Mouse (Mus musculus): ENCODE measurements around the gene Spsb1. TPM values are rescaled to one million over a fixed set of nuclear protein-coding genes. Genes with fewer than 3 reads are reported as not detected.

Spsb1 gene
- polyA plus RNA-seq, 1 experiment from 2014 or later, result 5.2 TPM

DNA sequence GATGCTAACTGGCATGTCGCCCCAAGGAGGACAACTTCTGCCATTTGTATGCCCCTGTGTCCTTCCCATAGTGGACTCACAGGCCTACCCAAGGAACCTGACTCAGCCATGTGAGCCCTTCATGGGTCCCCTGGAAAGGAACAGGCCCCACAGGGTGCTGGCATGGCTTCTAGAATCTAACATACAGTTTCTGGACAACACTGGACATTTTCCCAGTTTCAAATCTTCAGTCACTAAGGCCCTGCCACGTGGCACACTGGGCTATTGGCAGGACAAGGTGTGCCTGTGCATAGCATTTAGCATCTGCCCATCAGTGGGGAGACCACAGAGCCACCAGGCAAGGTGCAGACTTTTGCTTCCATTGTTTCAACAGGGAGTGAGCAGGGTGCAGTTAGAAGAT is 24.0 kb upstream of the Spsb1 start:
- no peak overlapping the region for H3K4me2 ChIP-seq
- peaks cover 13% of the 10 kb centered on the region for H3K4me1 ChIP-seq
- no peaks in the 10 kb centered on the region for H3K9me3 ChIP-seq
- ATAC-seq (replicated peaks), result no peak
- 0 out of 2 replicates have a peak, but pooled peaks cover 5% of the 10 kb centered on the region for H3K27me3 ChIP-seq (replicated peaks)
- WGBS, result 83% methylated on average over 2 of the region's 2 CpGs
- H3K27ac ChIP-seq, result no peak overlapping the region
- no peaks in the 10 kb centered on the region for H3K36me3 ChIP-seq (replicated peaks)
- no peak overlapping the region for H3K9ac ChIP-seq
- no peak overlapping the region for H3K4me3 ChIP-seq

DNA sequence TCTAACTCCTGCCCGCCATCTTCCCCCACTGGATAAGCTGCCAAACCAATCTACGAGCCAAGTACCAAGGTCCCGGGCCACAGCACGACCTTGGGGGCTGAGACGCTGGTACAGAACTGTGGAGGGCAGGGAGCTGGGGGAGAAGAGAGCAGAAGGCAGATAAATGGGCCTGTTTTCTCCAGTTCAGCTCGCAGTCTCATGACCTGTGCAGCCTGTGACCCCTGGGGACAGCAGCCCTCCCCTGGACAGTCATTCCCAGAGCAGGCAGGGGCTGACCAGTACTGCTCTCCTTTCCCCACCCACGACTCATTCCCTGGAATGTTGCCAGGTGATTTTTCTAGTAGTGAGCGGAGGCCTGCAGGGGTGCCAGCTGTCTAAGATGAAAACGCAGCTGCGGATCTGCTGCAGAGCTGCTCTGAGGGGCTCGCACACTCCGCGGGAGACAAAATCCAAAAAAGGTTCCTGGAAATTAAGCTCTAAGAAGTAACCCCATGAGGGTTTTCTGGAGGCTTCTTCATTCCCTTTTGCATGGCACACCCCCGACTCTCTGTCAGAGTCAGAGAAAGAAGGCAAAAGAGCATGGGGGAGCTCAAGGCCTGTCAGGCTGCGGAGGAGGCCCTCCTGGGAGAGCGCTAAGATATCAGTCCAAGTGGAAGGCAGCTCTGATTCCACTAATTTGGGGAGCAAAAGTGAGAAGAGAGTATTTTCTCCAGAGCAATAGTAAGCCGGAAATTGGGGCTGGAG is 23.1 kb upstream of the Spsb1 start:
- H3K4me3 ChIP-seq, result no peak overlapping the region
- no peak for ATAC-seq (replicated peaks)
- peaks cover 13% of the 10 kb centered on the region for H3K4me1 ChIP-seq
- H3K9me3 ChIP-seq, result no peaks in the 10 kb centered on the region
- no peaks in the 10 kb centered on the region for H3K36me3 ChIP-seq (replicated peaks)
- H3K27ac ChIP-seq, result peak overlapping the region; percentile 3; the same call in 1 of the 2 replicates
- no peak overlapping the region for H3K9ac ChIP-seq
- 0 out of 2 replicates have a peak, but pooled peaks cover 5% of the 10 kb centered on the region for H3K27me3 ChIP-seq (replicated peaks)
- H3K4me2 ChIP-seq, result no peak overlapping the region
- WGBS, result 54% methylated on average over 17 of the region's 17 CpGs

DNA sequence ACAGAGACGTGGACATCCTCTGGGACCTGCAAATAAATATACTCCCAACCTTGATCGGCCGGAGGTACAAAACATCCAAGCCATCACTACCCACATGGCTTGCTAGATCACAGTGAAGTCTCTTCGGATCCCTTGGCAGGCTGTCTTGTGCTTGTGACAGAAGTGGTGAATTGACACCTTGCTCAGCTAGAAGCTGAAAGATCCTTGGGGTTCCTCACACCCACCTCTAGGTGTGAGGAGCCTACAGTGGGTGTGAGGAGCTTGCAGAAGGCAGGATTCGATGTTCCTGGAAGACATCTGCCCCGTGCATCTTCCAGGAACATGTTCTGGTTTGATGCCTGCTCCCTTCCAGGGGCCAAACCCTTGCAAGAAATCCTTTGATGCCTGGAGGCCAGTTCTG is 22.3 kb upstream of the Spsb1 start:
- Histone ChIP-seq H3K4me1 (peaks cover 13% of the 10 kb centered on the region), H3K36me3 (replicated peaks) (no peaks in the 10 kb centered on the region), H3K27ac (no peak overlapping the region), H3K27me3 (replicated peaks) (0 out of 2 replicates have a peak, but pooled peaks cover 5% of the 10 kb centered on the region), H3K9me3 (no peaks in the 10 kb centered on the region), H3K4me3 (no peak overlapping the region), H3K9ac (no peak overlapping the region), H3K4me2 (no peak overlapping the region)
- no peak for ATAC-seq (replicated peaks)
- 85% methylated on average over 6 of the region's 6 CpGs for WGBS

DNA sequence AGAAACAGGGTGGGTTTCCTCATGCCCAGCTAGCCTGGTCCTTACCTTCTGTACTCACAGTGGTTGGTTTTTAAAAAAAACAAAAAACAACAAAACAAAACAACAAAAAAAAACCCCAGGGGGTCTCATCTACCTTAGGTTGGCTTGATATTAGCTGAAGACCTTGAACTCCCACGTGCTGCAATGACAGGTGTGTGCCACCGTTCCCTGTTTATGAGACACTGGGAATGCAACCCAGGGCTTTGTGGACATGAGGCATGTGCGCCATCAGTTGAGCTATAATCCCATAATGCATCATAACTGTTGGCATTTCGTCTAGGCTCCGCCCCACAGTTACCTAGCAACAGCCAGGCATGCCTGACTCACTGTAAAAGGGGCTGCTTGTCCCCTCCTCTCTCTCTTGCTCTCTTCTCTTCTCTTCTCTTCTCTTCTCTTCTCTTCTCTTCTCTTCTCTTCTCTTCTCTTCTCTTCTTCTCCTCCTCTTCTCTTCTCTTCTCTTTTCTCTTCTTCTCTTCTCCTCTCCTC is 20.9 kb upstream of the Spsb1 start:
- 79% methylated on average over 5 of the region's 5 CpGs for WGBS
- no peak overlapping the region for H3K4me2 ChIP-seq
- no peak for ATAC-seq (replicated peaks)

DNA sequence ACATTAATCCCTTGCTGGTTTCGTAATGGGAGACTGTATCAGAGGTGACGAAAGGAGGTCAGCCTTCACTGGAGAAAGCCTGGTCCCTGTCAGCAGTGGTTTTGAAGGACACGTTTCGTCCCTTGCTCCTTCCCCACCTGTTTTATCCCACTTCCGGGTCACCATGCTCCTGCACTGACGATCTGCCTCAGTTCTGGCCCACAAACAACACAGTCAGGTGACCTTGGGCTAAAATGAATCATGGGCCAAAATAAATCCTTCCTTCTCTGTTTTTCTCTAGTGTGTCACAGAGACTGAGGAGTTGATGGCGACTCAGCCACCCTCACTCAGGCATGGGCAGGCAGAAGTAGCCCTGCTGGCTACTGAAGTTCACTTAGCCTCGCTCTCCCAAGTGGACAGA is 20.4 kb upstream of the Spsb1 start:
- 80% methylated on average over 8 of the region's 8 CpGs for WGBS
- ATAC-seq (replicated peaks), result no peak
- no peak overlapping the region for H3K9ac ChIP-seq

More for the DNA sequence above, 20.9 kb upstream of the Spsb1 start:
- Histone ChIP-seq H3K27ac (no peak overlapping the region), H3K27me3 (replicated peaks) (0 out of 2 replicates have a peak, but pooled peaks cover 5% of the 10 kb centered on the region), H3K4me3 (no peak overlapping the region), H3K36me3 (replicated peaks) (no peaks in the 10 kb centered on the region), H3K9me3 (no peaks in the 10 kb centered on the region), H3K4me1 (peaks cover 13% of the 10 kb centered on the region), H3K9ac (no peak overlapping the region)

DNA sequence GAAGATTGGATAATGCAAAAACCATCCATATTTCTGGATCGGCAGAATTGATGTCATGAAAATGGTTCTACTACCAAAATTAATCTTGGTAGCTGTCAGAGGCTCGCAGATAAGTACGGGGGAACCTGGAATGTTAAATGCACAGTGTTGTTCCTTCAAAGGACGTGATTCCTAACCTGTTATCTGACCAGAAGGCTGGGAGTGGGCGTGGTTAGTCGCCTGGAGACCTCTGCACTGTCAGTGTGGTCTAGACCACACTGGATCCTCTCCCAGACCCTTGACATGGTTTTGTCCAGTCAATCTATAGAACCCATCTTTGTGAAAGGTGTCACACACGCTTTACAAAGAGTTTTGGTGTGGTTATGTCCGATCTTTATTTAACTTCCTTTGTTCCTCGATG is 16.6 kb upstream of the Spsb1 start:
- Histone ChIP-seq H3K9ac (no peak overlapping the region), H3K4me1 (no peaks in the 10 kb centered on the region), H3K9me3 (no peaks in the 10 kb centered on the region), H3K4me3 (no peak overlapping the region), H3K27ac (no peak overlapping the region), H3K36me3 (replicated peaks) (no peaks in the 10 kb centered on the region), H3K4me2 (no peak overlapping the region), H3K27me3 (replicated peaks) (no peaks in the 10 kb centered on the region)
- ATAC-seq (replicated peaks), result no peak
- 79% methylated on average over 9 of the region's 9 CpGs for WGBS

More for the DNA sequence above, 20.4 kb upstream of the Spsb1 start:
- H3K9me3 ChIP-seq, result no peaks in the 10 kb centered on the region
- H3K27ac ChIP-seq, result no peak overlapping the region
- H3K36me3 ChIP-seq (replicated peaks), result no peaks in the 10 kb centered on the region
- H3K4me3 ChIP-seq, result no peak overlapping the region
- H3K4me1 ChIP-seq, result peaks cover 13% of the 10 kb centered on the region
- 0 out of 2 replicates have a peak, but pooled peaks cover 5% of the 10 kb centered on the region for H3K27me3 ChIP-seq (replicated peaks)
- no peak overlapping the region for H3K4me2 ChIP-seq

DNA sequence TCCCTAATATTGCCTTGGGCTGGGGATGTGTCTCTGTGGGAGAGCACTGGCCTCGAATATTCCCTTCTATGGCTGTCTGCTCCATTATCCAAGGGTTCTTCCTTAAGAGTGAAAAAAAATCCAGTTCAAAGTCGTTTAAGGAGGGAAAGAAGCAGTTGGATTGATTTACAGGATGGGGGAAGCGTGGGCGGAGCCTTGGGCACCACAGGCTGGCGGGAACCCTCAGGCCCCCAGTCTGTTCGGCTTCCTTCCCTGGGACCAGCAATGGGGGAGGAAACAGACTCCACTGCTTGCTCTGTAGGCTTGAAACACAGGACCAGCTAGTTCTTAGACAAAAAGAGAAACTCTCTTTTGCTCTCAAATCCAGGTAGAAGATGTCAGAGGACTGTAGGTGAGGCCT is 13.7 kb upstream of the Spsb1 start:
- no peaks in the 10 kb centered on the region for H3K9me3 ChIP-seq
- no peak overlapping the region for H3K27ac ChIP-seq
- H3K36me3 ChIP-seq (replicated peaks), result no peaks in the 10 kb centered on the region
- H3K4me1 ChIP-seq, result no peaks in the 10 kb centered on the region
- no peak overlapping the region for H3K4me3 ChIP-seq
- H3K4me2 ChIP-seq, result no peak overlapping the region
- no peak overlapping the region for H3K9ac ChIP-seq
- ATAC-seq (replicated peaks), result no peak
- WGBS, result 52% methylated on average over 6 of the region's 6 CpGs
- no peaks in the 10 kb centered on the region for H3K27me3 ChIP-seq (replicated peaks)

DNA sequence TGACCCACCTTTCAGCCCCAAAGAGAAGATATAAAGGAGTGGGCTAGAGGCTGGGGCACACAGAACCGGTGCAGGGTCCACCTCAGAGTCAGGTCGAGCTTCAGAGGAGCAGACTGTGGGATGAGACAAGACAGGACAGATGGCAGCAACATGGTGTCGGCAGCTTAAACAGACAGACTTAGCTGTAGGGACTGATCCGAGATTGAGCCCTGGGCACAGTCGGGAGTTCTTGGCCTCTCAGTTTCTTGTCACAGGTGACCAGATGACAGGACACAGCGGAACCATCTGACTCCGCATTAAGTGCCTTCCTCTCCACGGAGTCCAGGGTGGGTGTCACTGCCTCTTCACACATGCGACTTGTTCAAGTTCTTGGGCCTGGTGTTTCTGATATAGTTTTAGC is 12.1 kb upstream of the Spsb1 start:
- Histone ChIP-seq H3K27ac (no peak overlapping the region), H3K4me3 (no peak overlapping the region), H3K27me3 (replicated peaks) (no peaks in the 10 kb centered on the region), H3K9ac (no peak overlapping the region), H3K4me2 (no peak overlapping the region), H3K4me1 (no peaks in the 10 kb centered on the region), H3K9me3 (peaks cover 3% of the 10 kb centered on the region; the same call in 1 of the 2 replicates), H3K36me3 (replicated peaks) (no peaks in the 10 kb centered on the region)
- 86% methylated on average over 9 of the region's 9 CpGs for WGBS
- ATAC-seq (replicated peaks), result no peak

DNA sequence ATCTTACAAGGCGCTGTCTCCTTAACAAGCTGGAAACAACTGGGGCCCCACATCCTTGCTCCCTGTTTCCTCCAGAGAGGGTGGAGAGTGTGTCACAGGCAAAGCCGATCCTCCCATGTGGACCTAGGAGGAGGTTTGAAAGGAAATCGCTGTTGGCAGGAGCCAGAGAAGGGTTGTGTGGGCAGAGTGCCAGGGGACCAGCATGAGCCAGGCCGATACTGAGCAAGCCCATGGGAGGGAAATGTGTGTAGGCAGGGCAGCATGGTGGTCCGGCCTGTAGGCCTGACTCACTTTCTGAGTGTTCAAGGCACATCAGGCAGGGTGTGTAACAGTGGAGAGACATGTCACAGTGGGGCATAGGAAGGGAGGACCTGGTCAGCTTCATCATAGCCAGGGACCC is 11.4 kb upstream of the Spsb1 start:
- Histone ChIP-seq H3K27ac (no peak overlapping the region), H3K9me3 (peaks cover 3% of the 10 kb centered on the region; the same call in 1 of the 2 replicates), H3K27me3 (replicated peaks) (no peaks in the 10 kb centered on the region), H3K4me3 (no peak overlapping the region), H3K4me2 (no peak overlapping the region), H3K36me3 (replicated peaks) (no peaks in the 10 kb centered on the region), H3K9ac (no peak overlapping the region), H3K4me1 (no peaks in the 10 kb centered on the region)
- ATAC-seq (replicated peaks), result no peak
- 62% methylated on average over 5 of the region's 5 CpGs for WGBS

DNA sequence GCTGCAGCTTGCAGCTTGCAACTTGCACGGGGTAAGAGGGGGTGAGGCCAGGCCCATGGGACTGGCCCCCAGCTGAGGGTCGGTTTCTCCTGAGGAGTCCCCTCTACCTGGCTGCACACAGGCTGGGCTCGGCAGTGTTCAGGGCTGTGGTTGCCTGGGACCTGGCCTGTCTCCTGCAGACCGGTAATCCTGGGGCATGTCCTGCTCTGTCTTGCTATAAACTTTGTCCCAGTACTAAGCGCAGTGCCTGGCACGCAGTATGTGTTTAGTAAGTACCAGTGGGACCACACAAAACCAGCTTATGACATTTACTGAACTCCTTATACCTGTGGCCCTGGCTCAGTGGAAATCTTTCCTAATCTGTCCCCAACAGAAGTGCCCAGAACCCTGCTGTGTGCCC is 10.8 kb upstream of the Spsb1 start:
- Histone ChIP-seq H3K4me2 (no peak overlapping the region), H3K36me3 (replicated peaks) (no peaks in the 10 kb centered on the region), H3K27me3 (replicated peaks) (no peaks in the 10 kb centered on the region), H3K9ac (no peak overlapping the region), H3K27ac (no peak overlapping the region), H3K4me1 (no peaks in the 10 kb centered on the region), H3K4me3 (no peak overlapping the region), H3K9me3 (peaks cover 3% of the 10 kb centered on the region; the same call in 1 of the 2 replicates)
- WGBS, result 78% methylated on average over 6 of the region's 6 CpGs
- ATAC-seq (replicated peaks), result no peak

DNA sequence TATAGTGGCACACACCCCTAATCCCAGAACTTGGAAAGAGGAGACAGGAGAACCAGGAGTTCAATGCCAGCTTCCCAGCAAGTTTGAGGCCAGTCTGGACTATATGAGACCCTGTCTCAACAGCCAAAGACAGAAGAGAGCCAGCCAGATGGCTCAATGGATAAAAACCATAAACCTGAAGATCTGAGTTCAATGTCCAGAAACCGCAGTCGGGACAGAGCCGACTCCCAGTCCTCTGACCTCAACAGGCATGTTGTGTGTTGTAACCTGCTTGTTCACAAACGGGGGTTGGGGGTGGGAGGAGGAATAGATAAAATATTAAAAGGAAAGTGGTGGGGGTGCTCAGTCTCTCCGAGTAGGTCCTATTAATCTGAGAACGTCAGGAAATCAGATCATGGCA is 10.4 kb upstream of the Spsb1 start:
- no peak for ATAC-seq (replicated peaks)
- Histone ChIP-seq H3K4me2 (no peak overlapping the region), H3K27me3 (replicated peaks) (no peaks in the 10 kb centered on the region), H3K4me1 (no peaks in the 10 kb centered on the region), H3K4me3 (no peak overlapping the region), H3K27ac (no peak overlapping the region), H3K9ac (no peak overlapping the region), H3K36me3 (replicated peaks) (no peaks in the 10 kb centered on the region), H3K9me3 (peaks cover 3% of the 10 kb centered on the region; the same call in 1 of the 2 replicates)
- WGBS, result 86% methylated on average over 6 of the region's 6 CpGs

DNA sequence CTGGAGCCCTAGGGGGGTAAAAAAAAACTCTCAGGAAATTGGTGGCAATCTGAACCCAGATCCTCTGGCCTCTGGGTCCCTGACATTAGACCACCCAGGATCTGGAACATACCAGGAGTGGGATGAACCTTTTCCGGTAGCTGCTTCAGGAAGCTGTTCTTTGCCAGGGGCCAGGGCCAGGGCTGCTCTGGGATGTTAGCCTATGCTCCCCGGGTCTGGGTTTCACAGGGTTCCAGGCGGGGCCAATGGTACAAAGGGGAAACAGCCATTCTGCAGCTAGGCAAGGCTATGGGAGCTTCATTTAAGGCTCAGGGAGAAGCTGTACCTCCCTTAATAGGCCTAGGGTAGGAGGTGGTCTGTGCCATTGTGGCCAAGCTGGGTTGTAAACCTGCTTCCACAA is 9.9 kb upstream of the Spsb1 start:
- H3K4me2 ChIP-seq, result no peak overlapping the region
- no peak for ATAC-seq (replicated peaks)
- no peaks in the 10 kb centered on the region for H3K4me1 ChIP-seq
- H3K4me3 ChIP-seq, result no peak overlapping the region
- H3K27me3 ChIP-seq (replicated peaks), result no peaks in the 10 kb centered on the region
- WGBS, result 68% methylated on average over 3 of the region's 3 CpGs
- H3K36me3 ChIP-seq (replicated peaks), result no peaks in the 10 kb centered on the region
- peaks cover 3% of the 10 kb centered on the region; the same call in 1 of the 2 replicates for H3K9me3 ChIP-seq
- H3K27ac ChIP-seq, result no peak overlapping the region
- no peak overlapping the region for H3K9ac ChIP-seq

DNA sequence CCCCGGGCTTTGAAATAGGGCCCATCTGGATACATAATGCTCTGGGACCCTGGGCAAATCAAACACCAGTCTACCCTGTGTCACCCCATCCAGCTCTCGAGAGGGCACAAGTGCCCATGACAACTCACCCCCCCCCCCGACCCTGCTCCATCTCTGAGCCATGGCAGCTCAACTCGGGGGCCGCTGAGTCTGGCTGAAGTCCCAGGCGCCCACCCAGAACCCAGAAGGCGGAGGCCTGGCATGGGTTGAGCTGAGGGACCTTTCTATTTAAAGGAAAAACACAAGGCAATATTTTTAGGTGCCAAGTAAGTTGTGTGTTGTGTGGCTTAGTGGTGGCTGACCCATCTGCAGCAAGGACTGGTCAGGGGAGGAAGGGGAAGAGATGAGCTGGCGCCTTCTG is 9.4 kb upstream of the Spsb1 start:
- Histone ChIP-seq H3K9ac (no peak overlapping the region), H3K4me1 (no peaks in the 10 kb centered on the region), H3K27me3 (replicated peaks) (no peaks in the 10 kb centered on the region), H3K9me3 (peaks cover 3% of the 10 kb centered on the region; the same call in 1 of the 2 replicates), H3K36me3 (replicated peaks) (no peaks in the 10 kb centered on the region), H3K27ac (no peak overlapping the region), H3K4me2 (no peak overlapping the region), H3K4me3 (no peak overlapping the region)
- no peak for ATAC-seq (replicated peaks)
- 87% methylated on average over 8 of the region's 8 CpGs for WGBS
